Mouse (Mus musculus) T-helper 2 cell (primary cell): Measurements from ENCODE around the gene Zfp866.

Experiments
- in situ Hi-C: fragments of 300-600 bp; cut with MboI, MseI; formaldehyde crosslinking; loops from one replicate; pipeline ENCODE4 v1.15.1; 2025; ENCODE audit warnings: high pct_unique_total_duplicates

Zfp866 gene

GRCm38 (mm10) chr8:69797661-69798060 is 6.7 kb upstream of the Zfp866 start:
- in situ Hi-C loops: no loop called here

DNA sequence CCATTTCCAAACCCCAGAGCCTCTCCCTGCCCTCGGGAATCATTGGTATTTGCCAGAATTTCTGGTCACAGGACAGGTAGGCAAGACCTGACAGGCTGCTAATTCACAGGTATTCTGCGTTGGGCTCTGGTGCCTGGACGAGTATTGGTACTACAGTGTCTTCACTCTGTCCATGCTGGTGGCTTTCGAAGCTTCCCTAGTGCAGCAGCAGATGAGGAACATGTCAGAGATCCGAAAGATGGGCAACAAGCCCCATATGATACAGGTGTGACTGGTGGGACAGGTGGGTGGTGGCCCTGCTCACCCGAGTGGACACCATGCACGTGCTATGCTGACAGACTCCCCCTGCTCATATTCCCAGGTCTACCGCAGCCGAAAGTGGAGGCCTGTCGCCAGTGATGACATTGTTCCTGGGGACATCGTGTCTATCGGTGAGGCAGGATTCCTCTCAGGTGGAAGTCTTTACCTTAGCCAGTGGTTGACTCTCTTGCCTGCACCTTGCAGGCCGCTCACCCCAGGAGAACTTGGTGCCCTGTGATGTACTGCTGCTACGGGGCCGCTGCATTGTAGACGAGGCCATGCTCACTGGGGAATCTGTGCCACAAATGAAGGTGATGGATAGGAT is 5.9 kb upstream of the Zfp866 start:
- in situ Hi-C loops: no loop called here

DNA sequence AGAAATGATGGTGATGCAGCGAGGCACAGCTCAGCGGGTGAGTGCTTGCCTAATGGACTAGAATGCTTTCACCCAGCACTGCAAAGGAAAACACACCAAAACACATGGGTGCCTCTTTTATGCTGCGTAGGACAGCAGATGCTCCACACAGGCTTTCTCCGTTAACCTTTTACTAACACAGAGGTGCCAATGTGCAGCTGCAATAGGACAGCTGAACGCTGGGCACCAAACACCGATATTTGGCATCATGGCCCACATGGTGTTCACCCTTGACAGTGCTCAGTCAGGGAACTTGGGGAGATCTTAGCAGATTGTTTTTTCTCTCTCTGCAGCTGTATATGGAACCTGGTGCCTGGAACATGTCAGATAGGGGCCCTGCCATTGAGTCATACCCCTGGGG is 3.9 kb upstream of the Zfp866 start:
- in situ Hi-C loops: no loop called here

DNA sequence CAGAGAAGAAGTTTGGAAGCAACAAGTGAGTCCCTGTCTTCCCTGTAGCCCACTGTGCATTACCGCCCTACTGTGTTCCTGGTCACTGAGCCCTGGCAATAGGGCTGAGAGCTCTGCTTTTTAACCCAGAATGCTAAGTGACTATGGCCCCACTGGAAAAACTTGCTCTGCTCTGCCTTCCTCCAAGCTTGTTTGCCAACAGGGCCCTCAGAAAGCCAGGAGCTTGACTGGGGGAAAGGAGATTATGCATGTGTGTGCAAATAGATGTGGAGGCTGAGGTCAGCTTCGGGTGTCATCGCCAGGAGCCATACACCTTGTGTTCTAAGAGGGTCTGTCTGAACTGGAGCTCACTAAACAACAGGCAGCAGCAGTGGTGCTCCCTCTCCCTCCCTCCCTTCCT is 3.1 kb upstream of the Zfp866 start:
- in situ Hi-C loops: no loop called here

DNA sequence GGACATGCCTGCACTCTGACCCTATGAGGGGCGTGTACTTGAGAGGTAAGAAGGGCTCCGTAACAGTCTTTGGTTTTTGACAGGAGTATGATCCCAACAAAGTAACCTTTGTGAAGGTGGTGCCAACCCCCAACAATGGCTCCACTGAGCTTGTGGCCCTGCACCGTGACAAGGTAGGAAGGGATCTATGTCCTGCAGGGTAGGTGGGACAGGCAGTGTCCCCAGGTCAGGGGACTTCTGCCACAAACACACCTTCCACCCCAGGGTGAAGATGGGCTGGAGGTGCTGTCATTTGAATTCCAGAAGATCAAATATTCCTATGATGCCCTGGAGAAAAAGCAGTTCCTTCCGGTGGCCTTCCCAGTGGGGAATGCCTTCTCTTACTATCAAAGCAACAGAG is 2.7 kb upstream of the Zfp866 start:
- in situ Hi-C loops: no loop called here

- in situ Hi-C loops: no loop called here
Observed at GRCm38 (mm10) chr8:69791415-69792068, 564 bp upstream of the Zfp866 start.

DNA sequence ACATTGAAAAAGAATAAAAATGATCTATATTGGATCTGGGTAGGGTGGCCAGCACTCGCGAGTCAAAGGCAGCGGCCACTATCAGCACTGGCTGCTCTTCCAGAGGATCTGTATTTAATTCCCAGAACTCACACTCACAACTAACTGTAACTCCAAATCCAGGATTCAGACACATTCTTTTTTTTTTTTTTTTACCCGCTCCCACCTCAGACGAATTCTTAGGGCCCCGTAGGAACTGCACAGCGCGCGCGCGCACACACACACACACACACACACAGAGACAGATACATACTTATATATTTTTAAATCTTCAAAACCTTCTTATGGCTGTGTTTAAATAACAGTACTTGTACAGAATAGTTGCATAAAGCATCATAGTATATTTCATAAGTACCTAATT is 614 bp downstream of the Zfp866 start:
- in situ Hi-C loops: no loop called here

DNA sequence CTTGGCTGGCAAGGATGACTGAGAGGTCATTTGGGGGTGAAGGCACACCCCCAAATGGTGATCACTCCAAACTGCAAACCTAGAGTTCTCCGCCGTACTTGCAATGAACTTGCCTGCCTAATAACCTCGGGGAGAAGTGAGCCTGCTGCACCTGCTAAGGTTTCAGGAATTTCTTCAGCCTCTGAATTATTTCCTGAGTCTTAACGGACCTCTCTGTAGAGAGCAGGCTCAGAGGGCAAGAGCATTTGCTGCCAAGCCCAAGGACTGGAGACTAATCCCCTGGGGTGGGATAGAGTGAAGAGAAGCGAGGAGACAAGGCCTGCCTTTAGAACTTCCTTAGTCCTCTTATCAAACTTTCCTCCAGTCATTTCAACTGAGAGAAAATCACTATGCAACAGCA is 1.2 kb downstream of the Zfp866 start:
- in situ Hi-C loops: no loop called here

DNA sequence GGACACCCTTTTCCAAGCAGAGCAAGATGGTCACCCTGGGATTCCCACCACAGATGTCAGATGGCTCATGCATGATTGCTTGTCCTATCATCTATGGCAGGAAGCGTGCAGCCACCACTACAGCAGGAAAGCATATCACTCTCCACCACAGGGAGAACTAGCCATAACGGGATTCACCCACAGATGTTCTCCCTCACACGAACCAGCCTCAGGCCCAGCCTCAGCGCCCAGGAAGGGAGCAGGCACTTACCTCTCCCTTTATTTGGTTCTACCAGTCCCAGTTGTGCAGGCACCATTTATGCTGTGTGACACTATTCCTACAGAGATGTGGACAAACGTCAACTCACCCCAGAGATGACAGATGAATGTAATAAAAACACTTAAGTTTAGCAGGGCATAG is 1.9 kb downstream of the Zfp866 start:
- in situ Hi-C loops: no loop called here

DNA sequence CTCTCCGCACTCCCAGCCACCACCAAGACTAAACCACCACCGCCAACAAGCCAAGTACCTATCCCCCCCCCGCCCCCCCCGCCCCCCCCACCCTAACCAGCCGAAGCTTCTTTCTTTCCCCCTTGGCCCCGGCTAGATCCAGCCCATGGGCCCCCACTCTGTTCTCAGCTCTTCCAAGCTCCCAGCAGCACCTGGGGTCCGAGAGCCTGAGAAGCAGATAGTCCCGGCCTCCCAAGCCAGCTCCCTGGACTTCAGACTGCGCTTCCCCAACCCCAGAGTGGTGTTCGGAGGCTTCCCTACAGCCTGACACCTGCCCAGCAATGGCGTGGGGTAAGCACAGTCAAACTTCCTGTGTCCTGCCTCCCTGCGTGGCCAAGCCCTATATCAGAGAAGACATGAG is 13.9 kb downstream of the Zfp866 start:
- in situ Hi-C loops: no loop called here

GRCm38 (mm10) chr8:69775149-69775534 is 15.8 kb downstream of the Zfp866 start:
- in situ Hi-C loops: no loop called here

DNA sequence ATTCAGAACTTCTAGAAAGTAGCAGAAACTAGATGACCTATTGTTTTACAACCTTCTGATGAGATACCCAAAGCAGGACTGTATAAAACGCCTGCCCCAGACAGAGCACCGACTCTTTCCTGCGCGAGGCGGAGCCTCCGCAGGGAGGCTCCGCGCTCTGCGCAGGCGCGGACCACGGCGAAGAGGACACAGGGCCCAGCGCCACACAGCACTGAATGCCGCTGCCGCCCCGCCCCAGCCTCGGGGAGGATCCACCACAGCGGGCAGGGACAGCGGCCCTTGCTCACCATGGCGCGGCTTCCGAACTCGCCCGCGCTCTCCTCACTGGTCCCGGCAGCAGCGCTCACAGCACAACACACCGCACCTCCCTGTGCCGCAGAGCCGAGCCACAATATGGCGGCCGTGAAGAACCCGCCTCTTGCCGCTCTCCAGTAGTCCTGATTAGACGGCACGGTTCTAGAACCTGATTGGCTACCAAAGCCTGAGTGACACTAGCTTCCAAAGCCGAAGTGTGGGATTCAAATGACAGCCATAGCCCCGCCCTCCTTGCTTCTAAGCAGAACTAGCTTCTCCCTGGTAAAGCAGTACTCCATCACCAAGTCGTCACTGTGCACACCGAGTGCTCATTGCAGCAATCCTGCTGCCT is 16.4 kb downstream of the Zfp866 start, which contains the start of gene Gm20422:
TSS of gene Gm20422 (minus strand) at position 384 of the 646 bp plus-strand sequence.
- in situ Hi-C loops: no loop called here

GRCm38 (mm10) chr8:69772106-69772505 is 18.9 kb downstream of the Zfp866 start:
- in situ Hi-C loops: no loop called here

- in situ Hi-C loops: no loop called here
Observed at GRCm38 (mm10) chr8:69771221-69771620, 19.8 kb downstream of the Zfp866 start.

DNA sequence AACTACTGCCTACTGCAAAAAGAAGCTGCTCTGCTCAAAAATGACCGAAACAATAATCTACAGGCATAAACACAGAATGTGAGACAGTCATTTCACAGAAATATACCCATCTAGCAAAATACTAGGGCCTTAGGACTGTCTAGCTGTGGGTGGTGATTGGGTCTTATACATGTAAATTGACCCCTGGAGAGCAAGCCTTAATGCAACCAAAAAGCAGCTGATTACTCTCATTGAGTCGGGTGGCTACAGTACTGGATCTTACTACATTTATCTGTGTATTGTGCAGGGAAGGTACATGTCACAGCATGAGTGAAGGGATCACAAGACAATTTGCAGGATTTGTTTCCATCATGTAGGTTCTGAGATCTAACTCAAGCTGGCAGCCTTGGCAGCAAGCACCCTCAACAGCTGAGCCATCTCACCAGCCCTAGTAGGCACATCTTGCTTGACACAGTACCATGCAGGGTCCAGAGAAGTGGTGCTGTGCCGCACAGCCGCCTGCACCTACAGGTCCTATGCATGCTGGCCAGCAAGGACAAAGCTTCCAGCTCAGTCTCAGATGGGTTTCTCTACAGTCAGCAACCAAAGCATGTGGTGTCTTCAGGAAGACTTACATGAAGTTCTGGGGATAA is 29.0 kb downstream of the Zfp866 start:
- in situ Hi-C loops: no loop called here

DNA sequence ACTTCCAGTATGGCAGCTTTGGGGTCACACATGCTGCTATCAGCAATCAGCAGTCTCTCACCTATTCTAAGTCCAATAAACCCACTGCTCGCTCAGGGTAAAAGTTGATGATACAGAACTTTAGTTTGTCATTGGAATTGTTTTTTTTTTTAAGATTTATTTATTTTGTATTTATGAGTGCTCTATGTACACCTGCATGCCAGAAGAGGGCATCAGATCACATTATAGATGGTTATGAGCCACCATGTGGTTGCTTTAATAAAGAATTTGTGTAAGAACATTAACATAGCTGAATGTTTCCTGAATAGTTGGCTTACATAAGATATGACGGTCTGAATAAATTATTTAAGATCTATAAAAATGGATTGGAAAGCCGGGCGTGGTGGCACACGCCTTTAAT is 32.7 kb downstream of the Zfp866 start:
- in situ Hi-C loops: no loop called here

GRCm38 (mm10) chr8:69752437-69752836 is 38.5 kb downstream of the Zfp866 start:
- in situ Hi-C loops: no loop called here

DNA sequence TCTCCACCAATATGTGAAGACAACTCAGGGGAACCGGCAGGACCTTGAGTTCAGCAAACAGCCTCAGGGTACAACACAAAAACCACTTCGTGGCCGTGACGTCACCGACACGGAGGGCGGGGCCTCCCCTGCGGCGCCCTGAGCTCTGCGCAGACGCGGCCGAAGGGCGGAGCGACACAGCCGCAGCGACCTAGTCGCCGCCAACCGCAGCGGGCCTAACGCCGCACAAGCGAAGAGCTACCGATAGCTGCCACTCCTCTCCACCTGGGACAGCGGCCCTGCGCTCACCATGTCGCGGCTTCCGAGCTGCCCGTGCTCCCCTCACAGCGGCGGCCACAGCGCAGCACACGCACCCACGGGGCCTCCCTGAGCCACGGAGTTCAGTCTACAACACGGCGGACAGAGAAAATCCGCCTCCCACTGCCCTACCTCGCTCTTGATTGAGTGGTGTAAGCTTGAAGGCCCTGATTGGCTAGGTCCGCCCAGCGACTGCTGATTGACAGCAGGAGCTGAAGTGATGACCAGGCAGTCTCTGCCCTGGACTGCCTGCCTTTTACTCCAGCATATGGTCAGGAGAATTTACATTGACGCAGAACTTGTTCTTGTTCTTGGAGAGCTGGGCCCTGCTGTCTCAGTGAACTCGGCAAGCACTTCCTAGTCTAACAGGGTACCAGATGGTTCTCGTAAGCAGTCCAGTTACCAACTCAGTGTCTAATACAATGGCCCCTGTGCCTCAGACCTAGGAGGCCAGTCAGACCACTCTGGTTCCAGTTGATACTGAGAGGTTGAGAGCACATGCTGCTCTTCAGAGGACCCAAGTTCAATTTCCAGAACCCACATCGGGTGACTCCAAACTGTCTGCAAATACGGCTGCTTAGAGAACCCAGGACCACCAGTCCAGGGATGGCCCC is 41.2 kb downstream of the Zfp866 start, which contains the start of gene Zfp963:
TSS of gene Zfp963 (minus strand) at position 427 of the 911 bp plus-strand sequence.
- in situ Hi-C loops: no loop called here

DNA sequence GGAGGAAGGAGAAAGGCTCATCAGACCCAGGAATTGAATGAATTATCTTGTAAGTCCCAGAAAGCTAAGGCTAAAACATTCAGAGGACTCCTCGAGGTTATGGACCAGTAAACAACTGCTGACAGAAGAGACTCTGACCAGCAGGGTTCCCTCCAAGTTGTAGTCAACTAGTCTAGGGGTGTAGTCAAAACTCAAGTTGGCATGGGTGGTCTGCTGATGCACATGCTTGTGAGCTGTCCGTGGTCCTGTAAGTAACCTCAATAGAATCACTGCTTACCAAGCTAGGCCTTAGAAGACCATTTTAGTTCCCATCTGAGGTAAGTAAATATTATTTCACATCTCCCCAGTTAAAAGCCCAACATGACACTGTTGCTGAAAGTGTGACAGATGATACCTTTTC is 49.7 kb downstream of the Zfp866 start:
- in situ Hi-C loops: no loop called here

DNA sequence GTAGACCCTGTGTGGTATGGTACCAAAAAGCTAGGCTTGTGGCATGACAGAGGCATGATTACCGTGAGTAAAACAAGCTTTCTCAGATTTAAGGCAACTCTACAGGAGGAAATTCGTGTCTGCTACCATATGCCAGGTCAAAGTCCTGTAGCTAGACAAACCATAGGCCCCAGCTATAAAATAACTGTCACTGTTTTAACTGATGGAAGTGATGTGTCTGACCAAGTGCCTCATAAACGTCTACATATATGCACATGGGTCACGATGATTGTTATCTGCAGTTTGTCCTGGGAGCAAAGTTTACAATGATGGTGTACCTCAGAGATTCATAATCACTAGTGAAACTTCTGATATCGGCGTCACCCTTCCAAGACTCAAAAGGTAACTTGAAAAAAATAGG is 50.2 kb downstream of the Zfp866 start:
- in situ Hi-C loops: no loop called here

DNA sequence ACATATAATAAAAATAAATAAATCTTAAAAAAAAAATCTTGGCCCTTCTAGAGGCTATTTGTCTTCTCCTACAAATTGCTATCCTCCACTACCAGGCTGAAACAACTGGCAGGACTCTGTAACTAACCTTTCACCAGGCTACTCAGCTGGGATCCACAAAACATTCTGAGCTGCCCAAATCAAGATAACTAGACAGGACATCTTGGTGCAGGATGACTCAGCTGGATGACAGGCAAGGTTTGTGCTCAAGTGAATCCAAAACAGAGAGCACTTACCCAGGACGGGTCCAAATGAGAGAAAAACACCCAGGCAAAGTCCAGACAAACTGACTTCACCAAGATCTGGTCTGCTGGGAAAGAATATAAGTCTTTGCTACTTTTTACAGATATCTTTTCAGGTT is 55.5 kb downstream of the Zfp866 start:
- in situ Hi-C loops: no loop called here

GRCm38 (mm10) chr8:69717232-69717580 is 73.8 kb downstream of the Zfp866 start:
- in situ Hi-C loops: no loop called here
